Mouse (Mus musculus): Measurements from ENCODE around the gene Pdzd4. TPM values are rescaled to one million over a fixed set of nuclear protein-coding genes. Genes with fewer than 3 reads are reported as not detected.

Gene Pdzd4
- polyA plus RNA-seq, 1 experiment from 2014 or later: 1.6 TPM

Other genes starting within 250 kb of the Pdzd4 start
- gene Dusp9, start 185.6 kb downstream of the Pdzd4 start, polyA plus RNA-seq (2014; fragmentation: Nextera tagmentation; extraction: Ambion mirVana): 3.5 and 4.9 TPM in 2 replicates
- 14.0 and 15.5 TPM in 2 replicates for gene Pnck, start 164.9 kb downstream of the Pdzd4 start, polyA plus RNA-seq (2014; fragmentation: Nextera tagmentation; extraction: Ambion mirVana)
- 6.0 and 7.8 TPM in 2 replicates for gene Slc6a8, start 151.8 kb downstream of the Pdzd4 start, polyA plus RNA-seq (2014; fragmentation: Nextera tagmentation; extraction: Ambion mirVana)
- 146 and 155 TPM in 2 replicates for gene Bcap31, start 108.8 kb downstream of the Pdzd4 start, polyA plus RNA-seq (2014; fragmentation: Nextera tagmentation; extraction: Ambion mirVana)
- 7.6 and 8.7 TPM in 2 replicates for gene Abcd1, start 108.4 kb downstream of the Pdzd4 start, polyA plus RNA-seq (2014; fragmentation: Nextera tagmentation; extraction: Ambion mirVana)
- gene Plxnb3, start 67.9 kb downstream of the Pdzd4 start, polyA plus RNA-seq (2014; fragmentation: Nextera tagmentation; extraction: Ambion mirVana): 0.28 TPM in 1 of 2 replicates, not detected in the other
- 1.3 and 1.6 TPM in 2 replicates for gene Srpk3, start 50.6 kb downstream of the Pdzd4 start, polyA plus RNA-seq (2014; fragmentation: Nextera tagmentation; extraction: Ambion mirVana)
- 191 and 206 TPM in 2 replicates for gene Idh3g, start 38.1 kb downstream of the Pdzd4 start, polyA plus RNA-seq (2014; fragmentation: Nextera tagmentation; extraction: Ambion mirVana)
- 134 and 140 TPM in 2 replicates for gene Ssr4, start 37.9 kb downstream of the Pdzd4 start, polyA plus RNA-seq (2014; fragmentation: Nextera tagmentation; extraction: Ambion mirVana)
- 0.06 and 0.11 TPM in 2 replicates for gene Avpr2, start 67.1 kb upstream of the Pdzd4 start, polyA plus RNA-seq (2014; fragmentation: Nextera tagmentation; extraction: Ambion mirVana)
- 26.3 and 35.9 TPM in 2 replicates for gene L1cam, start 71.1 kb upstream of the Pdzd4 start, polyA plus RNA-seq (2014; fragmentation: Nextera tagmentation; extraction: Ambion mirVana)
- 0.99 and 2.3 TPM in 2 replicates for gene Arhgap4, start 96.9 kb upstream of the Pdzd4 start, polyA plus RNA-seq (2014; fragmentation: Nextera tagmentation; extraction: Ambion mirVana)
- 117 and 126 TPM in 2 replicates for gene Naa10, start 97.0 kb upstream of the Pdzd4 start, polyA plus RNA-seq (2014; fragmentation: Nextera tagmentation; extraction: Ambion mirVana)
- 17.5 and 18.7 TPM in 2 replicates for gene Renbp, start 105.9 kb upstream of the Pdzd4 start, polyA plus RNA-seq (2014; fragmentation: Nextera tagmentation; extraction: Ambion mirVana)
- gene Hcfc1, start 141.4 kb upstream of the Pdzd4 start, polyA plus RNA-seq (2014; fragmentation: Nextera tagmentation; extraction: Ambion mirVana): 72.9 and 77.2 TPM in 2 replicates
- 27.4 and 31.6 TPM in 2 replicates for gene Irak1, start 198.9 kb upstream of the Pdzd4 start, polyA plus RNA-seq (2014; fragmentation: Nextera tagmentation; extraction: Ambion mirVana)